Mouse (Mus musculus) midbrain, embryonic 12.5 days (tissue): Measurements from ENCODE around the gene Fscn2. TPM values are rescaled to one million over a fixed set of nuclear protein-coding genes. Genes with fewer than 3 reads are reported as not detected.

Experiments used
- ATAC-seq: fragments of 200-750 bp; cut with Nextera tagmentation; 2 replicates; pipeline ENCODE4 v1.8.0; 2017; ENCODE audit warnings: low read depth, moderate TSS enrichment, moderate library complexity; ENCODE audit not compliant: low FRiP score
- H3K27ac ChIP-seq: fragments of 300-500 bp; sonication (generic); replicated peaks from 2 replicates; pipeline ENCODE4 v1.5.1; 2016; ENCODE audit warnings: mild to moderate bottlenecking
- H3K27me3 ChIP-seq: fragments of 300-500 bp; sonication (generic); 2 replicates; pipeline ENCODE4 v1.6.1; 2016; ENCODE audit warnings: mild to moderate bottlenecking
- H3K36me3 ChIP-seq: fragments of 300-500 bp; sonication (generic); 2 replicates; pipeline ENCODE4 v1.6.1; 2016
- H3K4me1 ChIP-seq: fragments of 300-500 bp; sonication (generic); 2 replicates; pipeline ENCODE4 v1.6.1; 2016
- H3K4me2 ChIP-seq: fragments of 300-500 bp; sonication (generic); replicated peaks from 2 replicates; pipeline ENCODE4 v1.6.1; 2016; ENCODE audit warnings: mild to moderate bottlenecking, moderate library complexity
- H3K4me3 ChIP-seq: fragments of 300-500 bp; sonication (generic); 2 replicates; pipeline ENCODE4 v1.5.1; 2016; ENCODE audit warnings: mild to moderate bottlenecking
- H3K9ac ChIP-seq: fragments of 300-500 bp; sonication (generic); replicated peaks from 2 replicates; pipeline ENCODE4 v1.6.1; 2016; ENCODE audit warnings: mild to moderate bottlenecking, moderate library complexity
- H3K9me3 ChIP-seq: fragments of 300-500 bp; sonication (generic); 2 replicates; pipeline ENCODE4 v1.6.1; 2016; ENCODE audit warnings: mild to moderate bottlenecking
- WGBS: fragments of 180-500 bp; shearing (Covaris S2); methylation state at CpG from one replicate; pipeline ENCODE4 v1.1.7; 2016; 5-methylcytosine and 5-hydroxymethylcytosine counted together
- polyA plus RNA-seq: library from polyadenylated mRNA; unstranded; fragments of >200 nt; fragmentation: Nextera tagmentation; extraction: Ambion mirVana; gene quantifications from 2 replicates; pipeline ENCODE4 v1.2.1, GENCODE M21; 2016

The Fscn2 gene
- polyA plus RNA-seq: 1.4 and 1.5 TPM in 2 replicates

GRCm38 (mm10) chr11:120361295-120361694 lies at the start of gene Fscn2:
TSS of gene Fscn2 (plus strand) at chr11:120361534.
- WGBS: 64% methylated on average over 10 of the region's 10 CpGs
- no peak within 1 kb of the TSS for H3K27ac ChIP-seq
- no peak within 1 kb of the TSS for H3K4me3 ChIP-seq
- ATAC-seq: no peak
- no peak within 1 kb of the TSS for H3K4me2 ChIP-seq
- no peak within 1 kb of the TSS for H3K9ac ChIP-seq
- no peaks in the 10 kb centered on the region for H3K9me3 ChIP-seq
- H3K4me1 ChIP-seq: peaks cover 29% of the 10 kb centered on the region
- H3K36me3 ChIP-seq: no peaks in the 10 kb centered on the region
- H3K27me3 ChIP-seq: no peaks in the 10 kb centered on the region; the same call in 1 of the 2 replicates

DNA sequence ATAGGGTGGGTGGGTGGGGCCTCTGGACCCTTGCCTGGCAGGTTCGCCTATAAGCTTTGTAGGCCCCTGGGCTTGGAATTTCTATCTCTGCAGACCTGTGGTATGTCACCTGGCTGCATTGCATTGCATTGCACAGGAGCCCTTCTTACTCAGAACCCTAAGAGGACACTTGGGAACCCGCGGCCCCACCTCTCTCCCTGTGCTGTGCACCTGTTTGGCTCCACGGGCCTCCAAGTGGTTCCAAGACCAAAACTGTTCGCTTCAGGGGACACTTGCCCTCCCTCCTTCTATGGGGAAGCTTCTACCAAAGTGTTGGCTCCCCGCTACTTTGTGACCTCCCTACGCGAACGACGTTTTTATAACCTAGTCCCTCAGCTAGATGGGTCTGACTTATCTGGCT lies 49.8 kb upstream of the Fscn2 start:
- Histone ChIP-seq H3K9ac (peak overlapping the region; percentile 64; the same call in 1 of the 2 replicates), H3K27ac (peak overlapping the region; percentile 92), H3K4me2 (peak overlapping the region; percentile 69), H3K36me3 (no peaks in the 10 kb centered on the region), H3K4me1 (peaks cover 49% of the 10 kb centered on the region), H3K27me3 (peaks cover 19% of the 10 kb centered on the region), H3K9me3 (no peaks in the 10 kb centered on the region), H3K4me3 (peak overlapping the region; percentile 40)
- 43% methylated on average over 10 of the region's 10 CpGs for WGBS
- no peak for ATAC-seq

- no peak overlapping the region for H3K4me2 ChIP-seq
- no peak overlapping the region for H3K4me3 ChIP-seq
- peaks cover 49% of the 10 kb centered on the region for H3K4me1 ChIP-seq
- no peaks in the 10 kb centered on the region for H3K9me3 ChIP-seq
- peaks cover 14% of the 10 kb centered on the region for H3K27me3 ChIP-seq
- H3K9ac ChIP-seq: peak overlapping the region; percentile 64; the same call in 1 of the 2 replicates
- peak overlapping the region; percentile 92 for H3K27ac ChIP-seq
- no peaks in the 10 kb centered on the region for H3K36me3 ChIP-seq
- ATAC-seq: no peak
- 75% methylated on average over 6 of the region's 6 CpGs for WGBS
Observed at GRCm38 (mm10) chr11:120312069-120312468, 49.3 kb upstream of the Fscn2 start.

DNA sequence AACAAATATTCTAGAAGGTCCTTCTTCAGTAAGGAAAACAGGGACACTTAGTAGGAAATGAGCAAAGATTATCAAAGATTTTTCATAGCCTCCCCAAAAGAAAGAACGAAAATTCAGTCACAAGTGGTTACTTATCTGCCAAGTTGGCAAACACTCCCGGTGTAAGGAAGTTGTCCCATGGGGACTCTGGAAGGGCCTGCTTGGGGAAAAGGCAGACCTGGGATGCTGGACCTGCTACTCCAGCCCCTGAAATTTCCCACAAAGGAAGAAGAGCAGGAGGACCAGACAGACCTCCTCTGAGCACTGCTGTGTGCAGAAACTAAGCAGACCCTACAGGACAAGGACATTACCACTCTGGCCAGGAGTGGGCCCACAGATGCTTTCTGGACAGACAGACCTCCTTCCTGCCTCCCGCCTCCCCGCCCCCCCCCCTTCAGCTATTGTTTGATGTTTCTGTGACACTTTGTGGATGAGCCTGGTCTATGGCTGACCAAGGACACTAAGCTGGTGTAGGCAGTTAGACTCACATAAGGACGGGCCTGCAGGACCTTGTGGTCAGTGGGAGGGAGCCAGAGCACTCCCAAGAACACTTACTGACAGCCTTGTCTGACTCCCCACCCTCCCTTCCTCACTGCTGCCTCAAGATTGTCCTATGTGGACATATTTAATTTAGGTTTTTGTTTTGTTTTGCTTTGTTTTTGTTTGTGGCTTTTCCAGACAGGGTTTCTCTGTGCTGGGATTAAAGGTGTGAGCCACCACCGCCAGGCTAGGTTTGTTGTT lies 47.2 kb upstream of the Fscn2 start:
- Histone ChIP-seq H3K27me3 (peaks cover 2% of the 10 kb centered on the region), H3K4me3 (no peak overlapping the region), H3K9me3 (no peaks in the 10 kb centered on the region), H3K9ac (peak overlapping the region; percentile 83; the same call in 1 of the 2 replicates), H3K4me2 (no peak overlapping the region), H3K4me1 (peaks cover 43% of the 10 kb centered on the region), H3K27ac (peak overlapping the region; percentile 96; the same call in 1 of the 2 replicates), H3K36me3 (no peaks in the 10 kb centered on the region)
- 44% methylated on average over 6 of the region's 6 CpGs for WGBS
- ATAC-seq: no peak

GRCm38 (mm10) chr11:120314721-120315415 lies 46.5 kb upstream of the Fscn2 start:
- Histone ChIP-seq H3K27me3 (no peaks in the 10 kb centered on the region), H3K4me1 (peaks cover 43% of the 10 kb centered on the region), H3K36me3 (no peaks in the 10 kb centered on the region), H3K27ac (peak overlapping the region; percentile 96), H3K4me3 (peak overlapping the region; percentile 46), H3K9me3 (no peaks in the 10 kb centered on the region), H3K4me2 (peak overlapping the region; percentile 91), H3K9ac (peak overlapping the region; percentile 83)
- WGBS: 37% methylated on average over 16 of the region's 16 CpGs
- no peak for ATAC-seq

DNA sequence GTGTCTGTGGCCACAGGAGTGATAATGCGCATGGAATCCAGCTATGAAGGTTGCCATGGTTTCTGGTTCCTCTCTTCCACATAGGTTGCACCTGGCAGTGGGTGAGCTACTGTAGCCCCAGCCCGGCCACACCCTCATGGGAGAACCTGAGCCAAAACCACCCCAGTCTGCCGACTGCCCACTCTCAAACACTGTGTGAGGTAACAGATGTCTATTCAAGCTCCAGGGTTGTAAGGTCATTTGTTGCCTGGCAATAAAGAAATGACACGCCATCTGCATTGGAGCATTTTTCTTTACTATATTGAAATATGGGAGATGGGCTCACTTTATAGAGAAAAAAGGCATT lies 45.9 kb upstream of the Fscn2 start:
- peak overlapping the region; percentile 46 for H3K4me3 ChIP-seq
- H3K27ac ChIP-seq: peak overlapping the region; percentile 96
- H3K4me2 ChIP-seq: peak overlapping the region; percentile 91
- H3K27me3 ChIP-seq: no peaks in the 10 kb centered on the region
- no peak for ATAC-seq
- 0 out of 2 replicates have a peak, but pooled peaks cover 2% of the 10 kb centered on the region for H3K9me3 ChIP-seq
- H3K36me3 ChIP-seq: no peaks in the 10 kb centered on the region
- peaks cover 40% of the 10 kb centered on the region for H3K4me1 ChIP-seq
- whole genome bisulfite sequencing: 31% methylated on average over 4 of the region's 4 CpGs
- peak overlapping the region; percentile 83 for H3K9ac ChIP-seq

DNA sequence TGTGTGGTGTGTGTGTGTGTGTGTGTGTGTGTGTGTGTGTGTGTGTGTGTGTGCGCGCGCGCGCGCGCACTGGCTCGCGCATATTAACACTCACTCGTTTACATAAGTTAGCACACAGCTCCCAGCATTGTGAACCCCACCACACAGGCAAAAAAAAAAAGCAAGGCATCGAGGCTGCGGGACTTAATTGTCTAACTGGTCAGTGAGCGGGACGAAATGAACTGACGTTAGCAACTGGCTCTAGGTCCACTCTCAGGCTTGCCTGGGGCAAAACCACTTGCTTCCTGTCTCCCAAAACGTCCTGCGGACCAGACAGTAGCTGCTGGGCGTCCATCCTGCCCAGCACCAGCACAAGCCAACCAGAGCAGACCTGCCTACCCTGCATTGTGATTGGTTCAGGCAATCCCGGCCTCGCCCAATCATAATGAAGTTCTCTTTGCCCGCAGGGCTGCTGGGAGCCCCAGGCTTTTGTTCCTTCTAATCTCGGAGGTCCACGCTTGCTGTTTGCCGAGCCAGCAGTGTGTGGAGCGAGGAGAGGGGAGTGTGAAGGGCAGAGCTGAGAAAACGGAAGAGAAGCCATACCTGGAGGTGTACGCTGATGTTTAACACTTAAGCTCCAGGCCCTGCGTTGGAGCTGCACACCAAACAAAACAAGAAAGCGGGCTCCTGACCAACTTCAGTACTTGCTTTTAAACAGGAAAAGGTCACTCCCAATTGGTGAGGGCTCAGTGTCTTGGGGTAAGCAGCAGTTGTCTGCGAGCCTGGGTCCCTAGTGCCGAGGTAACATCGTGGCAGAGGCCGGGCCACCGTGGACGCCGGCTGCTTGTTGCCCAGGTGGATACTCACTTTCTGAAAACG lies 45.3 kb upstream of the Fscn2 start:
- Histone ChIP-seq H3K27ac (peak overlapping the region; percentile 96), H3K4me2 (peak overlapping the region; percentile 91), H3K4me1 (peaks cover 37% of the 10 kb centered on the region), H3K9me3 (0 out of 2 replicates have a peak, but pooled peaks cover 2% of the 10 kb centered on the region), H3K36me3 (no peaks in the 10 kb centered on the region), H3K27me3 (no peaks in the 10 kb centered on the region), H3K4me3 (peak overlapping the region; percentile 46), H3K9ac (peak overlapping the region; percentile 83)
- 8% methylated on average over 37 of the region's 37 CpGs for WGBS
- peak; percentile 97 for ATAC-seq

GRCm38 (mm10) chr11:120316690-120317254 lies 44.6 kb upstream of the Fscn2 start:
- Histone ChIP-seq H3K36me3 (no peaks in the 10 kb centered on the region), H3K4me1 (peaks cover 30% of the 10 kb centered on the region), H3K27ac (peak overlapping the region; percentile 96), H3K9me3 (0 out of 2 replicates have a peak, but pooled peaks cover 2% of the 10 kb centered on the region), H3K4me2 (peak overlapping the region; percentile 91), H3K27me3 (no peaks in the 10 kb centered on the region), H3K4me3 (peak overlapping the region; percentile 46), H3K9ac (peak overlapping the region; percentile 83)
- peak; percentile 21; the same call in 1 of the 2 replicates for ATAC-seq
- WGBS: 23% methylated on average over 13 of the region's 13 CpGs

DNA sequence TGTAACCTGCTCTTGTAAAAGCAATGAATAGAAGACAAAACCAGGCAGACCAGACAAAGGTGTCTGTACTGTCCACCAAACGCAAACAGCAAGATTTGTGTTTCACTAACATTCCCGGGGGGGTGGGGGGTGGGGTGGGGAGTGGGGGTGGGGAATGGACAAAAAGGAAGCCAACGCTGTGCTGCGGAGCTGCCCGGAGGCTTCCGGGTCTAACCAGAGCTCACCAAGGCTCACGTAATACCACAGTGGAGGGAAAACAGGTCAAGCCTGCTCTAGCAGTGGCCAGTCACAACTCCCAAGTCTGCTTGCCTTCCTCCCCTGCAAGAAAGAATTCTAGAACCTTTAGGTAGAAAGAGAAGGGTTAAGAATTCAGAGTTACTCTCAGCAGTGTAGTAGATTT lies 43.9 kb upstream of the Fscn2 start:
- peaks cover 28% of the 10 kb centered on the region for H3K4me1 ChIP-seq
- no peak for ATAC-seq
- no peak overlapping the region for H3K4me3 ChIP-seq
- H3K27me3 ChIP-seq: no peaks in the 10 kb centered on the region
- H3K4me2 ChIP-seq: peak overlapping the region; percentile 91
- WGBS: 81% methylated on average over 7 of the region's 7 CpGs
- H3K9me3 ChIP-seq: 0 out of 2 replicates have a peak, but pooled peaks cover 2% of the 10 kb centered on the region
- H3K27ac ChIP-seq: peak overlapping the region; percentile 96
- no peaks in the 10 kb centered on the region for H3K36me3 ChIP-seq
- peak overlapping the region; percentile 83; the same call in 1 of the 2 replicates for H3K9ac ChIP-seq

GRCm38 (mm10) chr11:120319310-120319709 lies 42.0 kb upstream of the Fscn2 start:
- no peak overlapping the region for H3K9ac ChIP-seq
- H3K36me3 ChIP-seq: no peaks in the 10 kb centered on the region
- peaks cover 28% of the 10 kb centered on the region for H3K4me1 ChIP-seq
- H3K9me3 ChIP-seq: 0 out of 2 replicates have a peak, but pooled peaks cover 2% of the 10 kb centered on the region
- no peak overlapping the region for H3K4me2 ChIP-seq
- 88% methylated on average over 5 of the region's 5 CpGs for WGBS
- no peak overlapping the region for H3K4me3 ChIP-seq
- H3K27ac ChIP-seq: no peak overlapping the region
- H3K27me3 ChIP-seq: no peaks in the 10 kb centered on the region
- no peak for ATAC-seq

- 96% methylated on average over 10 of the region's 10 CpGs for WGBS
- Histone ChIP-seq H3K4me2 (no peak overlapping the region), H3K9ac (no peak overlapping the region), H3K4me3 (no peak overlapping the region), H3K4me1 (peaks cover 19% of the 10 kb centered on the region), H3K9me3 (0 out of 2 replicates have a peak, but pooled peaks cover 2% of the 10 kb centered on the region), H3K27me3 (no peaks in the 10 kb centered on the region), H3K27ac (no peak overlapping the region), H3K36me3 (no peaks in the 10 kb centered on the region)
- ATAC-seq: no peak
Observed at GRCm38 (mm10) chr11:120320156-120320555, 41.2 kb upstream of the Fscn2 start.
